Mouse (Mus musculus) monocyte, adult 5-6 weeks (primary cell): ENCODE data around the gene Serpinf2. TPM values are rescaled to one million over a fixed set of nuclear protein-coding genes. Genes with fewer than 3 reads are reported as not detected.

Experiments
- ATAC-seq: fragments of 153-309, 156-312 bp; replicated peaks from 2 replicates; pipeline ENCODE4 v1.8.0; 2017; ENCODE audit warnings: mild to moderate bottlenecking; ENCODE audit not compliant: low TSS enrichment, insufficient number of reproducible peaks, severe bottlenecking, poor library complexity, low FRiP score
- total RNA-seq: library from RNA; stranded (forward); fragments of 200-1000, 200-491, 200-594 nt; gene quantifications from 3 replicates; pipeline ENCODE4 v1.2.3, GENCODE M21; 2017

Serpinf2 gene
- 0.19 TPM in 1 of 3 replicates, not detected in the others for total RNA-seq

GRCm38 (mm10) chr11:75439363-75439762, at the start of gene Serpinf2:
Gene Serpinf2 (minus strand): TSS chr11:75439591.
- ATAC-seq = no peak

- ATAC-seq = no peak
Measured at GRCm38 (mm10) chr11:75487496-75487895, 48.1 kb upstream of the Serpinf2 start.

GRCm38 (mm10) chr11:75486601-75487285, 47.4 kb upstream of the Serpinf2 start, which contains the start of gene Prpf8:
Gene Prpf8 (plus strand): TSS chr11:75486816.
- ATAC-seq = peak; percentile 100

- ATAC-seq = no peak
Measured at GRCm38 (mm10) chr11:75486192-75486591, 46.8 kb upstream of the Serpinf2 start.

- no peak for ATAC-seq
Measured at GRCm38 (mm10) chr11:75473376-75473775, 34.0 kb upstream of the Serpinf2 start.

GRCm38 (mm10) chr11:75472469-75473081, 33.2 kb upstream of the Serpinf2 start:
- no peak for ATAC-seq

- no peak for ATAC-seq
Measured at GRCm38 (mm10) chr11:75470675-75471074, 31.3 kb upstream of the Serpinf2 start.

GRCm38 (mm10) chr11:75469261-75469660, 29.9 kb upstream of the Serpinf2 start:
- no peak for ATAC-seq

GRCm38 (mm10) chr11:75468410-75468809, 29.0 kb upstream of the Serpinf2 start:
- no peak for ATAC-seq

- ATAC-seq = peak; percentile 28; the same call in 1 of the 2 replicates
Measured at GRCm38 (mm10) chr11:75467512-75468215, 28.3 kb upstream of the Serpinf2 start.

- no peak for ATAC-seq
Measured at GRCm38 (mm10) chr11:75466731-75467505, 27.5 kb upstream of the Serpinf2 start.

GRCm38 (mm10) chr11:75465051-75465450, 25.7 kb upstream of the Serpinf2 start:
- ATAC-seq = no peak

- no peak for ATAC-seq
Measured at GRCm38 (mm10) chr11:75464417-75464816, 25.0 kb upstream of the Serpinf2 start.

- no peak for ATAC-seq
Measured at GRCm38 (mm10) chr11:75463624-75464023, 24.2 kb upstream of the Serpinf2 start.

- ATAC-seq = no peak
Measured at GRCm38 (mm10) chr11:75462865-75463336, 23.5 kb upstream of the Serpinf2 start.

GRCm38 (mm10) chr11:75462253-75462783, 22.9 kb upstream of the Serpinf2 start:
- ATAC-seq = 0 out of 2 replicates have a peak, but pooled peaks have one; percentile 7

- ATAC-seq = no peak
Measured at GRCm38 (mm10) chr11:75461743-75462252, 22.4 kb upstream of the Serpinf2 start.
